Mouse (Mus musculus): ENCODE measurements at regions not wholly inside any gene's neighbourhood (a gene's known extent, or its start where the extent isn't known, plus 50 kb on each side); places are given as distances from the start of the nearest gene placed in this dataset.

- TF ChIP-seq MAX (IDR thresholded peaks at IDR 0.05; ENCODE audit: low read length) = no peak
- TF ChIP-seq NRF1 (IDR thresholded peaks at IDR 0.05; ENCODE audit: insufficient read depth, low read depth, low read length, poor library complexity, severe bottlenecking) = no peak
- no peak for TF ChIP-seq USF2 (IDR thresholded peaks at IDR 0.05; ENCODE audit: borderline replicate concordance in 1 of 2, insufficient read depth in 1 of 2, low read depth in 1 of 2, low read length in 2 of 2)
Observed at GRCm38 (mm10) chr6:107045177-107045576, 245.3 kb upstream of the Crbn start (continued).

GRCm38 (mm10) chr6:107051604-107052003 is 251.7 kb upstream of the Crbn start:
- H3K36me3 ChIP-seq (ENCODE audit: control insufficient read depth in 1 of 2, insufficient read depth in 2 of 2, low read length in 2 of 2) = no peaks in the 10 kb centered on the region
- TF ChIP-seq UBTF (IDR thresholded peaks at IDR 0.05; ENCODE audit: borderline replicate concordance, insufficient read depth, low read depth, low read length) (no peak), TAL1 (IDR thresholded peaks at IDR 0.05; ENCODE audit: low read length) (no peak), EP300 (IDR thresholded peaks at IDR 0.05; ENCODE audit: low read depth in 1 of 2, low read length in 2 of 2) (no peak), TBP (IDR thresholded peaks at IDR 0.05; ENCODE audit: low read depth, low read length) (no peak), ETS1 (IDR thresholded peaks at IDR 0.05; ENCODE audit: low read depth, low read length) (no peak), KAT2A (conservative IDR thresholded peaks at IDR 0.05; ENCODE audit: low read depth, low read length) (no peak), MYB (IDR thresholded peaks at IDR 0.05; ENCODE audit: low read depth, low read length) (no peak), CTCF (IDR thresholded peaks at IDR 0.05 in 2 of 3, conservative IDR thresholded peaks at IDR 0.05 in 1 of 3; ENCODE audit: control insufficient read depth in 1 of 3, insufficient read depth in 1 of 3, low read depth in 2 of 3, low read length in 3 of 3, poor library complexity in 1 of 3, severe bottlenecking in 1 of 3) (no peak)

GRCm38 (mm10) chr6:107052180-107052579 is 252.3 kb upstream of the Crbn start:
- no peak for DNase-seq (ENCODE audit: low read depth, low spot score)
- TF ChIP-seq MAFK (IDR thresholded peaks at IDR 0.05; ENCODE audit: borderline replicate concordance, low read depth, low read length) (no peak), UBTF (IDR thresholded peaks at IDR 0.05; ENCODE audit: borderline replicate concordance, insufficient read depth, low read depth, low read length) (no peak), GATA1 (IDR thresholded peaks at IDR 0.05; ENCODE audit: low read depth, low read length) (no peak), ELF1 (IDR thresholded peaks at IDR 0.05; ENCODE audit: low read depth, low read length) (no peak), TCF12 (IDR thresholded peaks at IDR 0.05; ENCODE audit: low read depth, low read length) (no peak), NELFE (IDR thresholded peaks at IDR 0.05; ENCODE audit: low read depth, low read length) (no peak)
- no peak overlapping the region for H3K27ac ChIP-seq (ENCODE audit: control insufficient read depth, low read depth, low read length)

More at GRCm38 (mm10) chr6:107051604-107052003, 251.7 kb upstream of the Crbn start:
- no peaks in the 10 kb centered on the region for H3K4me1 ChIP-seq (ENCODE audit: control insufficient read depth in 1 of 2, insufficient read depth in 2 of 2, low read length in 2 of 2)
- no peaks in the 10 kb centered on the region for H3K9me3 ChIP-seq (replicated peaks; ENCODE audit: insufficient read depth, low read length)
- H3K9ac ChIP-seq (ENCODE audit: control insufficient read depth, low read depth, low read length, poor library complexity, severe bottlenecking) = no peak overlapping the region
- no peak for DNase-seq (ENCODE audit: low read depth, low spot score)
- no peak overlapping the region for H3K4me3 ChIP-seq (ENCODE audit: control insufficient read depth in 1 of 2, insufficient read depth in 1 of 2, low read depth in 2 of 2, low read length in 2 of 2)
- H3K79me2 ChIP-seq (ENCODE audit: control insufficient read depth, insufficient read depth, low read length, poor library complexity) = no peaks in the 10 kb centered on the region
- no peak overlapping the region for H3K27ac ChIP-seq (ENCODE audit: control insufficient read depth, low read depth, low read length)
- H3K27me3 ChIP-seq (ENCODE audit: control insufficient read depth in 1 of 2, insufficient read depth in 2 of 2, low read length in 2 of 2) = no peaks in the 10 kb centered on the region

More at GRCm38 (mm10) chr6:107052180-107052579, 252.3 kb upstream of the Crbn start:
- no peaks in the 10 kb centered on the region for H3K4me1 ChIP-seq (ENCODE audit: control insufficient read depth in 1 of 2, insufficient read depth in 2 of 2, low read length in 2 of 2)
- no peaks in the 10 kb centered on the region for H3K27me3 ChIP-seq (ENCODE audit: control insufficient read depth in 1 of 2, insufficient read depth in 2 of 2, low read length in 2 of 2)
- no peaks in the 10 kb centered on the region for H3K9me3 ChIP-seq (replicated peaks; ENCODE audit: insufficient read depth, low read length)
- no peak overlapping the region for H3K9ac ChIP-seq (ENCODE audit: control insufficient read depth, low read depth, low read length, poor library complexity, severe bottlenecking)
- H3K36me3 ChIP-seq (ENCODE audit: control insufficient read depth in 1 of 2, insufficient read depth in 2 of 2, low read length in 2 of 2) = no peaks in the 10 kb centered on the region
- H3K4me3 ChIP-seq (ENCODE audit: control insufficient read depth in 1 of 2, insufficient read depth in 1 of 2, low read depth in 2 of 2, low read length in 2 of 2) = no peak overlapping the region
- no peaks in the 10 kb centered on the region for H3K79me2 ChIP-seq (ENCODE audit: control insufficient read depth, insufficient read depth, low read length, poor library complexity)

All from MEL (cell line).